Mouse (Mus musculus) heart, adult 18-20 months (tissue): ENCODE results near the gene Agxt2. TPM values are rescaled to one million over a fixed set of nuclear protein-coding genes. Genes with fewer than 3 reads are reported as not detected.

Source experiments
- DNase-seq, 2 experiments: peaks; one replicate each; pipeline ENCODE4 v3.0.0; 2021 to 2022; ENCODE audit warnings: mixed read lengths in 1 of 2
- long read RNA-seq, 2 experiments: library from polyadenylated mRNA; stranded (forward); transcript quantifications; one replicate each; pipeline ENCODE4 v2.0.0; 2021
- total RNA-seq, 2 experiments: library from RNA; stranded (reverse); gene quantifications; 2 replicates each; pipeline ENCODE4 v1.2.3; 2021

Agxt2 gene
- total RNA-seq = under 1 TPM in 1 of 2 experiments, not detected in 1; 0.12 TPM
- long read RNA-seq, experiment 1 = 0 reads
- long read RNA-seq, experiment 2 = 0 reads

DNA sequence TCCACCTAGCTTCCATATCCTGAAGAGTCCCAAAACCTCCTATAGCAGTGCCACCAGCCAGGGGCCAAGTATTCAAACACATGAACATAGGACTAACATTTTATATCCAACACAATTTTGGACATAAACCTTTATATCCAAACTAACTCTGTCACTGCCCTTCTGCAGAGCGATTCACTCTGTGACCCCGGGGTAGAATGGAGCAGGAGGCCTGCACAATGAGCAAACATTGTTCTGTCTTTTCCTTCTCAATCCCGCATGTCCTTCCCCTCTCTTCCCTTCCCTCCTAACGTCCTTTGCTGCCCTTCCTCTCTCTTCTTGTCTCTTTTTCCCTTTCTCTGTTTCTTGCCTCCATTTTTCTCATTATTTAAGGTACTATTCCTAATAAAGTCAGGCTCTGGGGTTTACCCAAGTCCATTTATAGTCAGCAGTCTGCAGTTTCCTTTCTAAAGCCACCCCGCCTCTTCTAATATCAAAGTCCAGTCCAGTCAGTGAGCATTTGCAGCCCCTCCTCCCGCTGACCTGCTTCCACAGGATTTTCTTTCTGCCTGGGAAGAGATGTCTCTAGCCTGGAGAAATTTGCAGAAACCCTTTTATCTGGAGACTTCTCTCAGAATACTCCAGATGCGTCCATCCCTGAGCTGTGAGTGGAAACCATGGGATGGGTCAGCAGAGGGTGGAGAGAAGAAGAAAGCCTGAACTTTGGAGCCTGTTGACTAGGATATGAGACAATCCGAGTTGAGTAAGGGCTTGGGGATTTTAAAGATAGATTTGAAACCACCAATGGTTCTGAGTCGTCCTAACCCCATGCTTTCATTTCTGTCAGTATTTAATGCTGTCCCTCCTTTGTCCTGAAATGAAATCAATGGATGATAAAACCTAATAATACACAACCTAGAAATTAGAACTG lies at the start of gene Agxt2:
TSS of gene Agxt2 (plus strand) at position 494 of the 910 bp plus-strand sequence.
- DNase-seq = no peak

DNA sequence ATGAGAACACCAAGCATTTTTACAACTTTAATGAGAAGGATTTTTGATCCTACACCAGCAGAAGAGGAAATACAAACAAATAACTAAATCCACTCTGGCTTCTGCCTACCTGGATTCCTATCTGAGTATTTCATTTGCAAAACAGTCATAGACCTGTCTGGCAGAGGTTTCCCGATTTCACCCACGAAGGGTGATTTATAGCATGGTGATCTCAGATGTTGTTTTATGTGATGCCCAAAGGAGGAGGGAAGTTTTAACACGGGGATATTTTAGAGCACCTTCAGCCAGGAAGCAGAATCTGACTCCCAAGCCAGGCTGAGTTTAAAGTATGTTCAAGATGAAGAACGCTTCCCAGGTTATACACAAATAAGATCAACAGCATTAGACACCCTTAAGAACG lies 46.5 kb upstream of the Agxt2 start:
- DNase-seq = no peak

DNA sequence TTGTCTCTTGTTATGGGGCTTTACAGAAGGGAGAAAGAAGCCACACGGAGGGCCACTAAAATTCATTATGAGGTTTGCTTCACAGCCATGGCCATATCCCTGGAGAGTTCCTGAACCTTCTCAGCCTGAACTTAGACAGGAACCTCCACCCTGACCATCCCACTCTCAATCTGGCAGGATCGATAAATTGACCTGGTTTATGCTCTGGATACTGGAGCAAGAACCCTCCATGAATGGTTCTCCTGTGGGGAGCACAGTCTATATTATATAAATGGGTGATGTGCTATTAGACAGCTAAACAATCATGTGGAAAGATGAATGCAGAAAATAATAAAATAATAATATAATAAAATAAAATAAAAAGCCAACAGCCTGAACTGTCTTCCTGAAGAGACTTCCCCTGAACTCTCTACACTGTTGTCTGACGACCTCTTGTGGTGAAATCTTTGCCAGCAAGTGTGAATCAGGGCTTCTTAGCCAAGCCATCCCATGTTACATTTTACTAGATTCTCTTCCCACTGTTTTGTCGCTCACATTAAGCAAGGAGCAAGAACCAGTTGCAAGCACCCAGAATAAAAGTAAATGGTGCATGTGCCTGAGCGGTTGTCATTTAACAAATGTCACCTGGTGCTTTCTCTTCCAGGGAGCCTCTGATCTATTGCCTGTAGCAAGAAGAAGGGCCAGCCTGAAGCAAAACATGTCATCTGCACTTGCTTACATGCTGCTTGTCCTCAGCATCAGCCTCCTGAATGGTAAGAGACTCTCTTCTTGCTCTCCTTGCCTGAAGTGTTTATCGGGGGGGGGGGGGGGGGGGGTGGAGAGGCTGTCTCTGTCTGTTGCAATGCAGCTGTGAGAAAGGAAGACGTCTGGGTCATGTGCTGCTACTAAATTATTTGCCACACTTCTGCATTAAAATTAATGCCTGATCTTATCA lies 44.5 kb upstream of the Agxt2 start:
- peak; percentile 32 to 78 for DNase-seq

DNA sequence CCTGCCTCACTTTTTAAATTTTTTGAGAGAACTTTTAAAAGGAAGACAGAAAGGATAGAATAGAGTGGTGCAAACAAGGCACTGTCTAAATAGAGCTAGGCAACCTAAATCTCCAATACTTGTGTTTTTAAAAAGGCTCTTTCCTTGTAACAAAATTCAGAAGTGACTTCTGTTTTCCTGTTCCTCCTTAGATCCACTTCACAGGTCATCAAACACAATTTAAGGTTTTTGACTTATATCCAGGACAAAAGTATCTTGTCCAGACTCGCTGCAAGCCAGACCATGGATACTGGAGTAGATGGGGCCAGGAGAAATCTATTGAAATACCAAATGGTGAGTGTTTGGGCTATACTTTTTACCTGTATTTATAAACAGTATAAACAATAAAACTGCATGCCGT lies 33.3 kb upstream of the Agxt2 start, which contains the start of gene Gm21973:
TSS of gene Gm21973 (plus strand) at position 301 of the 400 bp plus-strand sequence.
- DNase-seq = no peak

DNA sequence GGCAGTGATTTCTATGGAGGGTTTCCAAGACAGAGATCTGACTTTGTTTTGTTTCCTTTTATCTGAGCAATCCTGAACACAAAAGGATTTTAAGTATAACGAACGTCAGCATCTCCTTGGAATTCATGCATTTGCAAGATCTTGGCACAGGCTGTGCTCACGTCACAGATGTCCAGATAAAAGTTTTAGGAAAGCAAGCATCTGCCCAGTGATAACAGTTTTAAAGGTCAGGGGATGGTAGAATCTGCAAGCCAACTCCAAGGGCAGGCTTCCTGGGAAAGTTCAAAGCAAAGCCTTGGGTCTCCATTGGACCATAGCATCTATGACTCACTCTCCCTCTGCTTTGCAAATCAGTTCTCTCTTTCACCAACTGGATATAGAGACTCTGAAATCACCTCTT lies 27.7 kb upstream of the Agxt2 start:
- no peak for DNase-seq

DNA sequence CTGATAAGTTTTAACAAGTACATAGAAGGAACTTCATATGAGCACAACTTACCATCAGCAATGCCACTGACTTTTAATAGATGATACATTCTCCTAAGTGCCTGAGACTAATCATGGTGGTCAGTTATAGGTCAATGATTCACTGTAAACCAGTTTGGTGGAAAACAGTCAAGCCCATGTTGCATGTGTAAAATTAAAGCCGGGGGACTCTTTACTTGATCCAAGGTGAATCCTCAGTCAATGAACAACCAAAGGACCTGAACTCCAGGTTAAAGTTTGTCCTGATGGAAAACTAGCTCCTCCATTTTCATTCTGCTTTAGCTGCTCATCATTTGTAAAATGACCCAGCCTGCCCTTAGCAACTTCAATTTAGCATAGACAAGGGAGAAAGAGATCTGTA lies 25.8 kb upstream of the Agxt2 start:
- DNase-seq = no peak

DNA sequence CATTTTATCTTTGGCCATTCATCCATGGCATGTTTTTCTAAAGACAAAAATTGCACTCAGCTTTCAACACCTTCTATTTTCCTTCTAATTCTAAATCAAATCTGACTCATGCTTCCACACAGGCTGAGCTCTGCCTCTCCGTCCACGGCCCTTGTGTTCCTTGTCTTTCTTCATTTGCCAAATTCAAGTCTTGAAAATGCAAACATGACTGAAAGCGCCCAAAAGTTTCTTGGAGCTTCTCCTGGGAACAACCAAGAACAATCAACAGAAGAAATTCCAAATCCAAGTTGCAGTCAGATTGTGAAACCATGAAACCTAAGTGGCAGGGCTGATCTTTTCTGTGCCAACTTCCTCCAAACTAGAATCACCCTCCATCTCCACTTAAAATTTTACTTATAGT lies 19.7 kb upstream of the Agxt2 start:
- peak; percentile 13 to 22 for DNase-seq

DNA sequence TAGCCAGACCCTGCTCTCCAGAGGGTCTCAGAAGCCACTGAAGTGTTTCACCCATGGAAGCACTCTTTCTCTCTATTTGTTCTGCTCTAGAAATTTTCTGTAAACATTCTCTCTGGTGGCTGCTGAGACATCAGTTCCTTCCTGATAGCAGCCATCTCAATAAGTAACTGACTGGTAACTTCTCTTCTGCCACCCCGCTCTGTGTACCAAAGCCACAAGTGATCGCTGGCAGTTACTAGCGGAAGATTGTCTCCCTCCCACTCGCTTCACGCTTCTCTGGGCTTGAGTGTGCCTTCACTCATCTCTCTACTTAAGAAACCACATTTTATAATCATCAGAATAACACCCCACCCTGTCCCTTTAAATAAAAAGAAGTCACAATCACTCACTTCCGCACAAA lies 11.3 kb upstream of the Agxt2 start:
- DNase-seq = no peak

DNA sequence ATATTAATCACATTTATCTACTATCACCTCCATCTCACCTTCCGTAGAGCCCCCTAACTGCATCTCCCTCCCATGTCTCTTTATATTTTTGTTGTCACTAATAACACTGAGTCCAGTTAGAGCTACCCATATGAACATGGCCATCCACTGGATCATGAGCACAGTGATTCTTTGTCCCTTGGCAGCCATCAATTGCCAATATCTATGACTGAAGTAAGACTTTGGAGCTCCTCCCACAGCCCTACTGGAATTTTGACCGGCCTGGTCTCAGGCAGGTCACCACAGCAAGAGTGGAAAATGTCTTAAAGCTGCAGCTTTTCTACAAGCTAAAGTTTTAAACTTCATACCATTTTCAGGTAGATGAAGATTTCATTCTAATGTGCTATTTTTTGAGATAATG lies 8.0 kb downstream of the Agxt2 start:
- no peak for DNase-seq

DNA sequence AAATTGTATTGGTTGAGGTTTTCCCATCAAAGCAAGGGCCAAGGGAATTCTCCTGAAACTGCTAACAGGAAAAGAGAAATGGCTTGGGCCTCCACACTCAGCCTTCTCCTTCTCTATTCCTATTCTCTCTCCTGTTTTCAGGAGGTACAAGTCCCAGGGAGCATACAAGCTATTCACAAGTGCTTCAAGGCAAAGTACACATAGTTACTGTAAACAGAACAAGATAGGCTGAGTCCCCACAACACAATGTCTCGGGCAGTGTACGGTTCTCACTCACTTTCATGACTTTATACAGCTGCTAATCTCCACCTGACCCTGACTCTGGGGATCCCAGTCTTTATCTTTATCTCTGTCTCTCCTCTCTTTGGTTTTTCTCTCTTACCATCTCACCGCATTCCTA lies 17.1 kb downstream of the Agxt2 start:
- DNase-seq = no peak

DNA sequence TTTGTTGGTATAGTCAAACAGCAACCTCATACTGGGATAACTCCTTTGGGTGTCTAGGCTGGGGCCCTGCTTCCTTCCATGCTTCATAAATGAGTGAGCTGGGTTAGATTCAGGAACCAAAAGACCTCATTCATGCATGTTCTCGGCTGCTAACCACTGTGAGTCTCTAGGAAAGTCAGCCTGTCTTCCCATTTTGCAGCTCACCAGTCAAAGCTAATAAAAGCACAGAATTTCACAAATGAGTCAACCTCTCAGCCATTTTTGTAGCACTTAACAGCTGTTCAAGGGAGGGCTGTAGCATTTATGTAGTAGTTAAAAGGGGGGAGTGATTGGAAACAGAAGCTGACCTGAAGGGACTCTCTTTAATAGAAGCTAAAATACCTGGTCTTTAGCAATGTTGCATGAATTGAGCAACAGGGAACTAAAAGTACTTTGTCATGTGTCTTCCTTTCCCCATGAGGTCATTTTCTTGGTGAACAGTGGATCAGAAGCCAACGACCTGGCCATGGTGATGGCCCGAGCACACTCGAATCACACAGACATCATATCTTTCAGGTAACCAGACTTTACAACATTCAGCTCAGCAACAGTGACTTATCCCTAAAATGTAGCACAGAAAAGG lies 20.1 kb downstream of the Agxt2 start:
- no peak for DNase-seq

DNA sequence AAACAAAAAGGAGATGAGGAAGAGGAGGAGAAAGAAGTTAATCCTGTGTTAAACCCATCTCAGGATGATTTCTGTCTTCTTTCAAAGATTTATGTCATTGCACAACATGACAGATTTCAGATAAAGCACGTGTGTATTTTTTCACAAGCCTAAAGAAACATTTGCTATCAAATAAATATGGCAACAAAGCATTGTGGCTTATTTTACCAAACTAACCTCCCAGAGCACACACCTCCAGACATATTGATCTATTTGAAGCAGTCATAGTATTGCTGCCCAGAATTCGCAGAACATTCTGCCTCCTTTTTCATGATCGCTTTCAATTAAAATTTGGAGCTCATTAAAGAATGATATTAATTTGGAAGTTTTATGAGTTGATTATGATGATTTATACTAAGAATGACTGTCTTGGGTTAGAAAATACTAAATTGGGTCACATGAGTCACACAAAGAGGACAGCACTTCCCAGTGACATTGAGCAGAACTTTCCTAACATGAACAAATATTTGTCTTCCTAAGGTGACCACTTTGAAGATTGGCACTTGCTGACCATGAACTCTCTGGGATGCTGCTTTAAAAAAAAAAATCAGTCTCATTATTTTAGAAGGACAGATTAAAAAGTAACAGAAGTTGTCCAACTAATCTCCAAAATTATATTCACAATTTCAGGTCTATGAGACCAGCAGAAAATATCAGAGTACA lies 21.6 kb downstream of the Agxt2 start:
- DNase-seq = no peak

DNA sequence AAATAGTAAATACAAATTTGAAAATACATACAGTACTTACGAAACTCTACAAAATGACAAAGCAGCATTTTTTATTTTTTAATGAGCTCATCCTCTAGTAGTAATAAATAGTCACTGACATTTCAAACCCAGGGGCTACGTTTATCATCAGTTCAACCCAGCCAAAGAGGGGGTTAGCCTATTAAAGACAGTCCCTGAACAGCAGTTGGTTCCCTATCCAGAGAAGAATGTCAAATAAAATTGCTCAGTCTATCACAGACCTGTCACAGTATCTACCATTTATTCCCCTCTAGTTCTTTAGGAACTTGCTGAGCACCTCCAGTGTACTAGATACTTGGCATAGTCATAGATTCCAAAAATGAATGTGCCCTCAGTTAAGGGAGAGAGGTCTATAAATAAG lies 28.9 kb downstream of the Agxt2 start:
- DNase-seq = no peak

DNA sequence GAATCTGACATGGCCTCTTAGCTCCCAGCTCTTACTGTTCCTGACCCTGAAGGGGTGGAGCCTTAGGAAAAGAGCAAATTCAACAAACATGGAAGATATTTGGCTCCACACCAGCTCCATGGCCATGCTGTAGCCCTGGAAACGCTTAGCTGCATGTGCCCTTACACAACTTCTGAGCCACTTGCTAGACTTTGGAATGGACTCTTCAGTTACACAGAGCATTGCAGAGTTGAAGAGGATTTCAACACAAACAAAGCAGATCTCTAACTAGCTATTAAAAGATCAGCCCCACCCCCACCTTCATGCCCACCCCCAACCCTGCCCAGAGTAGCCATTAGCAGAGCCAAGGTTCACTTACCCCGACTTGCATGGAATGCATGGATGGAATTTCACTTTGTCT lies 41.5 kb downstream of the Agxt2 start:
- no peak for DNase-seq

DNA sequence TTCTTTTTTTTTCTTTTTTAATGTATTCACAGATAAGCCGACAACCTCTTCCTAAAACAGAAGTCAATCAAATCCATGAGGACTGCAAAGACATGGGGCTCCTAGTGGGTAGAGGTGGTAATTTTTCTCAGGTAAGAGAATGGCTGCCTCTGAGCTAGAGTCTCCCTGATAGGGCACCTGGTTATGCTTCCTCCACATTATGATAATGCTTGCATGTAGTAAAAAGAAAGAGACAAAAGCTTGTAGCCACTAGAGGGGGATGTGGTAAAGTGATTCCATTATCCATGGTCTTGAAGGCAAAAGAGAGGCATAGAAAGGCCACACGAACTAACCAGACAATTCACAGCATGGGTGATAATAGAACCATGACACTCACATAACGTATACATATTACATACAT lies 42.1 kb downstream of the Agxt2 start:
- DNase-seq = no peak

DNA sequence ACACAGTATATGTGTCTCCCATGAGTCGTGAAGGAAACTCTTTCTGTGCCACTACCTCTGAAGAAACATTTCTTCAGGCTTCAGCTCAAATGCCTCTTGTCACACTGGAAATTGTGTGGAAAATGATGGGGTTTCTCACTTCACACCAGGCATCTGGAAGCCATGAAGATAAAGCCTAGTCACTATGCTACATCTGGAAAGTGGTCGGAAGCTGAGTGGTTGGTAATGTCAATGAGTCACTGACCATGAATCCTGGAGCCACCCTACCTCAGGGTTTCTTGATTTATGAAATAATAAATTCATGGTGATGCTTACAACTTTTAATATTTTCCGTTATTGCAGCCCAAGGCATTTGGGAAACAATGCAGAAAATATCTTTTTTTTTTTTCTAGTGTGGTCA lies 51.5 kb downstream of the Agxt2 start:
- DNase-seq = no peak

DNA sequence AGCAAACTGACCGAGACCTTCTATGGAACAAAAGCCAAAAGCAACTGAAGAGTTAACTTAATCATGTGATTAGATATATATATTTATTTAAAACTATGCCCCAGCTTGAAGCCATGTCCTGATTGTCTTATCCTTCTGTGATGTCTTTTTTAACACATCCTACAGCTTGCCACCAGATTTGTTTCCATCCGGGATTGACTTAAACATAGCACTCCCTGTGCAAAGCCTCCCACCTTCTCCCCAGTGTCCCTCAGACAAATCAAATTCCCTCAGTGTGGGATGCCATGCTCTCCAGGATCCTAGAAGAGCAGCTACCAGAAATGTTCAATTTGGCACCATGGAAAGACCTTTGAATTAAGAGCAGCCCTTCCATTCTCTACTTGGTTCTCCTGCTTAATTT lies 52.5 kb downstream of the Agxt2 start:
- DNase-seq = no peak

DNA sequence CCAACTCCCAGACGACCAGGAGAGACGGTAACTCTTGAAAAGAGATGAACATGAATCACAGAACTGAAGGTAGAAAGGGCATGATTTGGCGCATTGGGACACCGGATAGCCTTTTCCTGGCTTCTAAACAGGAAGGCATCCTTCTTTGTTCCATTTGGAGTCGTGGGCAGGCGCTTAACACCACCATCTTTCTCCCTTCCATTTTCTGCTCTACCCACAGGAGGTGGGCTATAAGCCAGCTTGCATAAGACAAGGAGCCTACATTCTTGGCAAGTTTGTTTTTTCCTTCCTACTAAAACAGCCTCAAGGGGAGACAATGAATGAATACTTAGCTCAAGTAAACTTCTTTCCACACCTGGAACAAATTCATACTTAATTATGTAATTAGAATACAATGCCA lies 55.3 kb downstream of the Agxt2 start:
- DNase-seq = no peak

DNA sequence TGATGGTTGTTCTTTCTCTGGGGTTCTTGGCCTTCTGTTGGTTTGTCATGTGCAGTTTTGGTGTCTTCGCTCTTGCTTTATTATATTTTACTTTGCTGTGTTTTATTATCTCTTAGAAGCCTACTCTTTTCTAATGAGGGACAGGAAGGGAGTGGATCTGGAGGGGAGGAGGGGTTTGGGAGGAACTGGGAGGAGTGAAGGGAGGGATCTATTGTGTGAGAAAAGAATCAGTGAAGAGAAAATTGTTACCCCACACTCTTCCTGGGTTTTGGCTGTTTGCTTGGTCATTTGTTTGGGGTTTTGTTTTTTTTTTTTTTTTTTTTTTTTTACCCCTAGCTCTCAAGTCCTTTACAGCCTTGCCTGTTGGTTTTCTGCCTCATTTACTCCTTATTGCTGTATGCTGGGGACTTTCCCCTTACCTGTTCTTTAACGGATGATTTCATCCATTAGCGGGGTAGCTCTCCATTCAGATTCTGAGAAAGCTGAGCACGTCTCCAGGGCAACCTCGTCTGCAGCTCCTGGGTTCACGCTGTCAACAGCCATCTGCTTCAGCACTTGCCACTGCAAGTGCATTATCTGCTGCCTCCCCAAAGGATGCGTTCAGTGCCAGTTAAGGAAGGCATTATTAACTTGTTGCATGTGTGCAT lies 62.9 kb downstream of the Agxt2 start:
- no peak for DNase-seq

DNA sequence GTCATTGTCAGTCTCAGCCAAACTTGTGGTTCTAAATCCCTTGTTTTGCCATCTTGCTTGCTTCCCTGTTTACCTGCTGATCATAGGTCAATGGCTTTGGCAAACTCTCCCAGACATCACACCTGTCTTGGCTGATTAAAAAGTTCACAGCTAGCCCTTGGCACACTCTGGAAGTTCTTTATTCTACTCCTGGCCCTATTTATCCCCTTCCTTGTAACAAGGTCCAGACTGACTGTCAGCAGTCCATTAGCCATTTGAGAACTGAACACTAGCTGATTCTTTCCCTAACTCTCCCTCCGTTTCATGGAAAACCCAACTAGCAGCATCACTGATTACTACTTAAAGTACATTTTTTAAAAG lies 63.4 kb downstream of the Agxt2 start:
- DNase-seq = no peak

DNA sequence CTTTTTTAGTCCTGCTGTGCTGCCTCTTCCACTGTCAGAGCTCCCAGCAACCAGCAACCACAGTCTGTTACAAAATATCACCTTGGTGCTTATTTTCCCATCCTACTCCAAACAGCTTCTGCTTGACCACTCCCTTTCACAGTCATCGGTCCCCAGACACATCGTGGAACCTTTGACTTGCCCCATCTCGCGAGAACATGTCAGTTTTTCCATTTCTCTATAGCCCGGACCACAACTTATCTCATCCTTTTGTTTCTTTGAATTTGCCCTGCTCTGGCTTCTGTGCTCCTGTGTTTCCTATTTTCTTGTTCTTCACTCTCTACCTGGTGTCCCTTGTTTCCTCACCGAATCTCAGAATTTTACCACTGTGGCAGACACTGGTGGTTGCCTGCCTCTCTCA lies 67.8 kb downstream of the Agxt2 start:
- DNase-seq = no peak
